Mouse (Mus musculus): ENCODE measurements around the gene G0s2. TPM values are rescaled to one million over a fixed set of nuclear protein-coding genes. Genes with fewer than 3 reads are reported as not detected.

G0s2 gene
- polyA plus RNA-seq, 1 experiment from 2014 or later: 43.2 TPM

- no peak overlapping the region for H3K4me3 ChIP-seq (replicated peaks)
- no peak for ATAC-seq (ENCODE audit: low read depth)
- no peak overlapping the region for H3K4me2 ChIP-seq
- no peaks in the 10 kb centered on the region for H3K27me3 ChIP-seq
- no peaks in the 10 kb centered on the region for H3K36me3 ChIP-seq
- no peak overlapping the region for H3K27ac ChIP-seq
- H3K9ac ChIP-seq: no peak overlapping the region
- WGBS (ENCODE audit: insufficient replicate concordance): 50% methylated on average over 2 of the region's 2 CpGs
- H3K9me3 ChIP-seq (replicated peaks): no peaks in the 10 kb centered on the region
- DNase-seq: no peak
- 0 out of 2 replicates have a peak, but pooled peaks cover 2% of the 10 kb centered on the region for H3K4me1 ChIP-seq (replicated peaks)
These were observed 30.1 kb upstream of the G0s2 start for GRCm38 (mm10) chr1:193303096-193303495.

- Histone ChIP-seq H3K27me3 (no peaks in the 10 kb centered on the region), H3K36me3 (no peaks in the 10 kb centered on the region), H3K9me3 (replicated peaks) (no peaks in the 10 kb centered on the region), H3K4me2 (no peak overlapping the region), H3K4me3 (replicated peaks) (no peak overlapping the region), H3K27ac (no peak overlapping the region), H3K4me1 (replicated peaks) (0 out of 2 replicates have a peak, but pooled peaks cover 2% of the 10 kb centered on the region), H3K9ac (no peak overlapping the region)
- no peak for ATAC-seq (ENCODE audit: low read depth)
- WGBS (ENCODE audit: insufficient replicate concordance): 46% methylated on average over 8 of the region's 8 CpGs
- no peak for DNase-seq
These were observed 29.0 kb upstream of the G0s2 start for GRCm38 (mm10) chr1:193302093-193302405.

- Histone ChIP-seq H3K9me3 (replicated peaks) (no peaks in the 10 kb centered on the region), H3K4me2 (no peak overlapping the region), H3K9ac (no peak overlapping the region), H3K27me3 (no peaks in the 10 kb centered on the region), H3K4me3 (replicated peaks) (no peak overlapping the region), H3K4me1 (replicated peaks) (0 out of 2 replicates have a peak, but pooled peaks cover 2% of the 10 kb centered on the region), H3K36me3 (no peaks in the 10 kb centered on the region), H3K27ac (no peak overlapping the region)
- DNase-seq (no peak), ATAC-seq (ENCODE audit: low read depth) (0 out of 2 replicates have a peak, but pooled peaks have one; percentile 25)
- 51% methylated on average over 6 of the region's 6 CpGs for WGBS (ENCODE audit: insufficient replicate concordance)
These were observed 28.4 kb upstream of the G0s2 start for GRCm38 (mm10) chr1:193301216-193302092.

GRCm38 (mm10) chr1:193299995-193300394 is 27.0 kb upstream of the G0s2 start:
- no peak overlapping the region for H3K4me3 ChIP-seq (replicated peaks)
- H3K9ac ChIP-seq: no peak overlapping the region
- no peak overlapping the region for H3K27ac ChIP-seq
- no peaks in the 10 kb centered on the region for H3K36me3 ChIP-seq
- WGBS (ENCODE audit: insufficient replicate concordance): 39% methylated on average over 1 of the region's 1 CpGs
- no peak for DNase-seq
- no peak for ATAC-seq (ENCODE audit: low read depth)
- H3K4me1 ChIP-seq (replicated peaks): 0 out of 2 replicates have a peak, but pooled peaks cover 2% of the 10 kb centered on the region
- no peak overlapping the region for H3K4me2 ChIP-seq
- no peaks in the 10 kb centered on the region for H3K27me3 ChIP-seq
- no peaks in the 10 kb centered on the region for H3K9me3 ChIP-seq (replicated peaks)

GRCm38 (mm10) chr1:193298141-193298765 is 25.2 kb upstream of the G0s2 start:
- no peak for ATAC-seq (ENCODE audit: low read depth)
- Histone ChIP-seq H3K36me3 (no peaks in the 10 kb centered on the region), H3K9me3 (replicated peaks) (no peaks in the 10 kb centered on the region), H3K4me3 (replicated peaks) (no peak overlapping the region), H3K4me2 (no peak overlapping the region), H3K4me1 (replicated peaks) (0 out of 2 replicates have a peak, but pooled peaks cover 2% of the 10 kb centered on the region), H3K9ac (no peak overlapping the region), H3K27ac (no peak overlapping the region), H3K27me3 (no peaks in the 10 kb centered on the region)
- 49% methylated on average over 3 of the region's 3 CpGs for WGBS (ENCODE audit: insufficient replicate concordance)
- DNase-seq: no peak

GRCm38 (mm10) chr1:193295920-193296319 is 22.9 kb upstream of the G0s2 start:
- H3K27ac ChIP-seq: no peak overlapping the region
- 0 out of 2 replicates have a peak, but pooled peaks cover 2% of the 10 kb centered on the region for H3K4me1 ChIP-seq (replicated peaks)
- 54% methylated on average over 5 of the region's 5 CpGs for WGBS (ENCODE audit: insufficient replicate concordance)
- no peak overlapping the region for H3K4me2 ChIP-seq
- H3K9me3 ChIP-seq (replicated peaks): no peaks in the 10 kb centered on the region
- no peak overlapping the region for H3K9ac ChIP-seq
- H3K36me3 ChIP-seq: no peaks in the 10 kb centered on the region
- H3K27me3 ChIP-seq: no peaks in the 10 kb centered on the region
- DNase-seq: no peak
- ATAC-seq (ENCODE audit: low read depth): 0 out of 2 replicates have a peak, but pooled peaks have one; percentile 53
- H3K4me3 ChIP-seq (replicated peaks): no peak overlapping the region

GRCm38 (mm10) chr1:193293926-193294325 is 20.9 kb upstream of the G0s2 start:
- DNase-seq (no peak), ATAC-seq (ENCODE audit: low read depth) (no peak)
- no peaks in the 10 kb centered on the region for H3K27me3 ChIP-seq
- no peak overlapping the region for H3K4me3 ChIP-seq (replicated peaks)
- 68% methylated on average over 3 of the region's 3 CpGs for WGBS (ENCODE audit: insufficient replicate concordance)
- H3K4me1 ChIP-seq (replicated peaks): no peaks in the 10 kb centered on the region
- H3K4me2 ChIP-seq: no peak overlapping the region
- H3K9ac ChIP-seq: no peak overlapping the region
- no peak overlapping the region for H3K27ac ChIP-seq
- H3K9me3 ChIP-seq (replicated peaks): no peaks in the 10 kb centered on the region
- no peaks in the 10 kb centered on the region for H3K36me3 ChIP-seq

- no peak overlapping the region for H3K4me3 ChIP-seq (replicated peaks)
- DNase-seq (no peak), ATAC-seq (ENCODE audit: low read depth) (no peak)
- no peak overlapping the region for H3K4me2 ChIP-seq
- no peak overlapping the region for H3K27ac ChIP-seq
- H3K36me3 ChIP-seq: no peaks in the 10 kb centered on the region
- no peak overlapping the region for H3K9ac ChIP-seq
- H3K9me3 ChIP-seq (replicated peaks): no peaks in the 10 kb centered on the region
- 45% methylated on average over 2 of the region's 2 CpGs for WGBS (ENCODE audit: insufficient replicate concordance)
- no peaks in the 10 kb centered on the region for H3K27me3 ChIP-seq
- 0 out of 2 replicates have a peak, but pooled peaks cover 2% of the 10 kb centered on the region for H3K4me1 ChIP-seq (replicated peaks)
These were observed 20.0 kb upstream of the G0s2 start for GRCm38 (mm10) chr1:193293039-193293438.

GRCm38 (mm10) chr1:193290686-193291085 is 17.7 kb upstream of the G0s2 start:
- Histone ChIP-seq H3K27me3 (no peaks in the 10 kb centered on the region), H3K36me3 (no peaks in the 10 kb centered on the region), H3K4me2 (no peak overlapping the region), H3K4me3 (replicated peaks) (no peak overlapping the region), H3K9ac (no peak overlapping the region), H3K4me1 (replicated peaks) (0 out of 2 replicates have a peak, but pooled peaks cover 4% of the 10 kb centered on the region), H3K9me3 (replicated peaks) (no peaks in the 10 kb centered on the region), H3K27ac (no peak overlapping the region)
- no peak for ATAC-seq (ENCODE audit: low read depth)
- no peak for DNase-seq

- no peaks in the 10 kb centered on the region for H3K9me3 ChIP-seq (replicated peaks)
- H3K4me1 ChIP-seq (replicated peaks): 0 out of 2 replicates have a peak, but pooled peaks cover 4% of the 10 kb centered on the region
- peak; percentile 59 for ATAC-seq (ENCODE audit: low read depth)
- H3K27me3 ChIP-seq: no peaks in the 10 kb centered on the region
- H3K27ac ChIP-seq: no peak overlapping the region
- H3K4me3 ChIP-seq (replicated peaks): no peak overlapping the region
- no peak for DNase-seq
- no peak overlapping the region for H3K4me2 ChIP-seq
- WGBS (ENCODE audit: insufficient replicate concordance): 71% methylated on average over 5 of the region's 5 CpGs
- H3K36me3 ChIP-seq: no peaks in the 10 kb centered on the region
- H3K9ac ChIP-seq: no peak overlapping the region
These were observed 16.9 kb upstream of the G0s2 start for GRCm38 (mm10) chr1:193289914-193290313.

GRCm38 (mm10) chr1:193289076-193289475 is 16.1 kb upstream of the G0s2 start:
- Histone ChIP-seq H3K27me3 (no peaks in the 10 kb centered on the region), H3K4me2 (no peak overlapping the region), H3K27ac (no peak overlapping the region), H3K36me3 (no peaks in the 10 kb centered on the region), H3K9ac (no peak overlapping the region), H3K9me3 (replicated peaks) (no peaks in the 10 kb centered on the region), H3K4me1 (replicated peaks) (0 out of 2 replicates have a peak, but pooled peaks cover 4% of the 10 kb centered on the region), H3K4me3 (replicated peaks) (no peak overlapping the region)
- ATAC-seq (ENCODE audit: low read depth) (no peak), DNase-seq (no peak)
- WGBS (ENCODE audit: insufficient replicate concordance): 74% methylated on average over 3 of the region's 3 CpGs
